Mouse (Mus musculus) stomach, embryonic 16.5 days (tissue): ENCODE data around the gene Acox2. TPM values are rescaled to one million over a fixed set of nuclear protein-coding genes. Genes with fewer than 3 reads are reported as not detected.
A peak's percentile ranks its signal among the peaks of the same experiment; 100 is the strongest.

Source experiments
- ATAC-seq: fragments of 200-750 bp; cut with Nextera tagmentation; 2 replicates; pipeline ENCODE4 v1.8.0; 2017; ENCODE audit warnings: moderate number of reproducible peaks, moderate TSS enrichment; ENCODE audit not compliant: insufficient read depth, low FRiP score
- H3K27ac ChIP-seq: fragments of 300-500 bp; sonication (generic); 2 replicates; pipeline ENCODE4 v1.5.1; 2014; ENCODE audit warnings: low read length
- H3K27me3 ChIP-seq: fragments of 300-500 bp; sonication (generic); 2 replicates; pipeline ENCODE4 v1.6.1; 2014; ENCODE audit warnings: low read length, control low read depth, mixed read lengths; ENCODE audit not compliant: control insufficient read depth, insufficient read depth
- H3K36me3 ChIP-seq: fragments of 300-500 bp; sonication (generic); 2 replicates; pipeline ENCODE4 v1.6.1; 2014; ENCODE audit warnings: low read length; ENCODE audit not compliant: control insufficient read depth, insufficient read depth
- H3K4me1 ChIP-seq: fragments of 300-500 bp; sonication (generic); 2 replicates; pipeline ENCODE4 v1.6.1; 2014; ENCODE audit warnings: low read length, control low read depth, mixed read lengths; ENCODE audit not compliant: control insufficient read depth, insufficient read depth
- H3K4me2 ChIP-seq: fragments of 300-500 bp; sonication (generic); 2 replicates; pipeline ENCODE4 v1.6.1; 2014; ENCODE audit warnings: low read depth, low read length, mixed read lengths
- H3K4me3 ChIP-seq: fragments of 300-500 bp; sonication (generic); replicated peaks from 2 replicates; pipeline ENCODE4 v1.5.1; 2014; ENCODE audit warnings: mild to moderate bottlenecking, low read length
- H3K9ac ChIP-seq: fragments of 300-500 bp; sonication (generic); 2 replicates; pipeline ENCODE4 v1.6.1; 2014; ENCODE audit warnings: low read length
- H3K9me3 ChIP-seq: fragments of 300-500 bp; sonication (generic); replicated peaks from 2 replicates; pipeline ENCODE4 v1.6.1; 2016; ENCODE audit warnings: low read length, control low read depth; ENCODE audit not compliant: control insufficient read depth
- WGBS: fragments of 180-500 bp; shearing (Covaris S2); extraction: QIAGEN DNeasy Blood & Tissue Kit; methylation state at CpG from one replicate; pipeline ENCODE4 v1.1.7; 2014; 5-methylcytosine and 5-hydroxymethylcytosine counted together
- polyA plus RNA-seq: library from polyadenylated mRNA; unstranded; fragments of >200 nt; fragmentation: Nextera tagmentation; extraction: Ambion mirVana; gene quantifications from 2 replicates; pipeline ENCODE4 v1.2.1, GENCODE M21; 2015

Acox2 gene
- polyA plus RNA-seq, 1 experiment from 2014 or later = 2.2 TPM

DNA sequence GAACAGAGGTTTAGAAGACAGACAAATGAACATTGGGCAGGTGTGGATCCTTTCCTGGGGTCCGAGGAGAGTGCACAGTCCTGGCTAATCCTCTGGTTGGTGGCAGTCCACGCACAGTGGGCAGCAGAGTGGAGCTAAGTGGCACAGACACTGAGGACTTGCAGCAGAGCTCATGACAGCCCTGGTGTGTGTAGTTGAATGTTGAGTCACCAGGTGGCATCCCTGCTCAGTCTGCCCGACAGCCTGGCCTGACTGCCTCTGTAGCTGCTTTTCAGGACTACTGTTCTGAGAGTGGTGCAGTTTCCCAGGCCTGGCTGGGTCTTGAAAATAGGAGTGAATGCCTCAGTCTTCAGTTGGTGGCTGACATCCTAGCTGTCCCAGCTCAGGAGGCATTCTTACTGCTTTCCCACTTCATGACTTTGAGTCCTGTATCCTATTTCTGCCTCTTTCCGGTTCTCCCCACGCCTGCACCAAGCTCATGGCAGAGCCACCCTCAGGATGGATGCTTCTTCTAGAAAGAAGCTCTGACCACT lies 16.7 kb downstream of the Acox2 start:
- H3K9ac ChIP-seq = no peak overlapping the region
- no peak overlapping the region for H3K27ac ChIP-seq

DNA sequence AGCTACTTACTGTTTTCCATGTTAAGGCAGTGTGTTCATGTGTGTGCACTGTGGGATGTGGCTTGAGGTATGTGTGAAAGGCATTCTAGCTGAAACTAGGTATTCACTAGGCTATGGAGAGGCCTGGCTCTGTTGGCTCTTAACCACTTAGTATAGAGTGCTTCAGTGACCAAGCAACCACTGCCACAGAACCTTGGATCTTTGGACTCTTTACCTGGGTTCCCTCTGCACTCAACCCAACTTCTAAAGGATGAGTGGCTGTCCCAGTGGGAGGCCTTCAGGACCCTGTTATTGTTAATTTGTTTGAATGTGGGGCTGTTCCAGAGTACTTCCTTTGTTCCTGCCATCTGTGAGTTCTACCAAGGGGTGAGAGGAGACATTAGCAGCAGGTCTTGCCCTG lies 17.3 kb downstream of the Acox2 start:
- Histone ChIP-seq H3K36me3 (no peaks in the 10 kb centered on the region), H3K4me1 (0 out of 2 replicates have a peak, but pooled peaks cover 4% of the 10 kb centered on the region), H3K9ac (no peak overlapping the region), H3K9me3 (no peaks in the 10 kb centered on the region), H3K27me3 (no peaks in the 10 kb centered on the region), H3K4me3 (no peak overlapping the region), H3K4me2 (no peak overlapping the region), H3K27ac (no peak overlapping the region)
- ATAC-seq = no peak

More for the DNA sequence above, 16.7 kb downstream of the Acox2 start:
- 0 out of 2 replicates have a peak, but pooled peaks cover 4% of the 10 kb centered on the region for H3K4me1 ChIP-seq
- 60% methylated on average over 5 of the region's 5 CpGs for WGBS
- no peaks in the 10 kb centered on the region for H3K36me3 ChIP-seq
- no peaks in the 10 kb centered on the region for H3K9me3 ChIP-seq
- no peak overlapping the region for H3K4me3 ChIP-seq
- no peaks in the 10 kb centered on the region for H3K27me3 ChIP-seq
- peak; percentile 76; the same call in 1 of the 2 replicates for ATAC-seq
- no peak overlapping the region for H3K4me2 ChIP-seq

DNA sequence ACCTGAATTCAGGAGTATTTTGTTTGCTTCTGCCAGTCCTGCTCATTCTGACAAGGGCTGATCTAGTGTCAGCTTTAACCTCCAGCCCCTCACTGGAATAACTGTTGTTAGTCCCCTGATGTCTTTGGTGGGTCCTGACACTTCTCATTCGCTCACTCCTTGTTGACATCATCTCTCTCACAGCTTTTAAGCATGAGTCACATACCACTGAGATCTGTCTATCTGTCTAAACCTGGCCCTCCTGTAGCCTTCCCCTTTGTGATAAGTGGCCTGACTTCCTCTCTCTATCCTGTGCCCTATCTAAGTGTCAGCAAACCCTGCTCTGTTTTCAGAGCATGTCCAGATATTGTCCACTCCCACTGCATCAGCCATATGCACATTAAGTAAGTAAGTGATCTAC lies 25.9 kb downstream of the Acox2 start:
- Histone ChIP-seq H3K9ac (no peak overlapping the region), H3K27ac (no peak overlapping the region), H3K4me3 (no peak overlapping the region), H3K4me2 (no peak overlapping the region), H3K36me3 (no peaks in the 10 kb centered on the region), H3K9me3 (no peaks in the 10 kb centered on the region), H3K27me3 (no peaks in the 10 kb centered on the region), H3K4me1 (no peaks in the 10 kb centered on the region)
- no peak for ATAC-seq
- 47% methylated on average over 1 of the region's 1 CpGs for WGBS

DNA sequence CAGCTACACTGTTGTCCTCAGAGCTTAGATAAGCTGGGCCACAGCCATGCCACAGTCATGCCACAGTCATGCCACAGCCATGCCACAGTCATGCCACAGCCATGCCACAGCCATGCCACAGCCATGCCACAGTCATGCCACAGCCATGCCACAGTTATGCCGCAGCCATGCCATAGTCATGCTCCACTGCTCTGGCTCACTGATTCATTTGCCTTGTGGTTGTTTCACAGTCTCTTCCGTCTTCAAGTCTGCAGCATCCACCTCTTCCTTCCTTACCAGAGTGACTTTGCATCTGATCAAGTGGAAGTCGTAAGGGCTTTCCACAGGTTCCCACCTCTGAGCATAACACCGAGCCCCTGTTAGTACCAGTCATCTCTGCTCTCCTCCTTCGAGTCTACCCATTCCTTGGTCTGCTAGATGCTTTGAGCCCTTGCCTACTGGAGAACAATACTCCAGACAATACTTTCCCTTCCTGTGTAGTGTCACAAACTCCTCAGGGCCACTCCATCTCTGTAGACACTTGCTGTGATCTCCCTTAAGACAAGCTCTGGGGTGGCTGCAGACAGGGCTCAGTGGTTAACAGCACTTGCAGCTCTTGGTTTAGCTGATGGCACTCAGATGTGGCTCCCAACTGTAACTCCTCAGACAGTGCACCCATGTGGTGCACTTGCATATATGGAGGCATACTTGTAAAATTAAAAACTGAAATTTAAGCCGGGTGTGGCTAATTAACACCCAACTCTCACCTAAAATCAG lies 26.8 kb downstream of the Acox2 start:
- Histone ChIP-seq H3K4me2 (no peak overlapping the region), H3K27ac (no peak overlapping the region), H3K27me3 (no peaks in the 10 kb centered on the region), H3K36me3 (no peaks in the 10 kb centered on the region), H3K9me3 (no peaks in the 10 kb centered on the region), H3K4me1 (no peaks in the 10 kb centered on the region), H3K9ac (no peak overlapping the region), H3K4me3 (no peak overlapping the region)
- ATAC-seq = no peak
- WGBS = 83% methylated on average over 6 of the region's 6 CpGs

- no peak overlapping the region for H3K27ac ChIP-seq
- no peaks in the 10 kb centered on the region for H3K9me3 ChIP-seq
- no peak overlapping the region for H3K4me3 ChIP-seq
- no peak overlapping the region for H3K9ac ChIP-seq
- H3K36me3 ChIP-seq = no peaks in the 10 kb centered on the region
- no peaks in the 10 kb centered on the region for H3K27me3 ChIP-seq
- no peak for ATAC-seq
- no peak overlapping the region for H3K4me2 ChIP-seq
- 77% methylated on average over 9 of the region's 9 CpGs for WGBS
- no peaks in the 10 kb centered on the region for H3K4me1 ChIP-seq
Observed at GRCm38 (mm10) chr14:8229367-8230019, 29.7 kb downstream of the Acox2 start.

DNA sequence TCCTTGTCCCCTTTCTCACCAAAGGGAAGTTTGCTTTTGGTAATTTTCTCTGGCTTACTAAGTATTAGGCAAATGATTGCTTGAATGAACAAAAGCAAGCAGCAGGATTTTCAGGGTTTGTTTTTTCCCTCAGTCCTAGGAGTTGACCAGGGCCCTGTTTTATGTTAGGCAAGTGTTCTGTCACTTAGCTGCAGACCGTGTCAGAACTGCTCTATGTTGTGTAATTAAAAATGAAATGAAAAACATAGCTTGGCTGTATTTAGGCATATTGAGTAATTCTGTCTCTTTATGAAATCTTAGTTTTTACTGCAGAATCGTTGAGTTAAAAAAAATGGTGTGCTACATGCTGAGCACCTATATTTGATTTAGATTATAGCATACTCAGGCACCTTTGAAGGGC lies 34.3 kb downstream of the Acox2 start:
- Histone ChIP-seq H3K36me3 (peaks cover 10% of the 10 kb centered on the region), H3K27me3 (no peaks in the 10 kb centered on the region), H3K9me3 (no peaks in the 10 kb centered on the region), H3K4me2 (no peak overlapping the region), H3K9ac (no peak overlapping the region), H3K4me3 (no peak overlapping the region), H3K27ac (no peak overlapping the region), H3K4me1 (no peaks in the 10 kb centered on the region)
- ATAC-seq = no peak
- WGBS = 69% methylated on average over 2 of the region's 2 CpGs

GRCm38 (mm10) chr14:8223506-8224293 lies 35.5 kb downstream of the Acox2 start:
- H3K36me3 ChIP-seq = peaks cover 10% of the 10 kb centered on the region
- H3K9me3 ChIP-seq = no peaks in the 10 kb centered on the region
- no peak for ATAC-seq

DNA sequence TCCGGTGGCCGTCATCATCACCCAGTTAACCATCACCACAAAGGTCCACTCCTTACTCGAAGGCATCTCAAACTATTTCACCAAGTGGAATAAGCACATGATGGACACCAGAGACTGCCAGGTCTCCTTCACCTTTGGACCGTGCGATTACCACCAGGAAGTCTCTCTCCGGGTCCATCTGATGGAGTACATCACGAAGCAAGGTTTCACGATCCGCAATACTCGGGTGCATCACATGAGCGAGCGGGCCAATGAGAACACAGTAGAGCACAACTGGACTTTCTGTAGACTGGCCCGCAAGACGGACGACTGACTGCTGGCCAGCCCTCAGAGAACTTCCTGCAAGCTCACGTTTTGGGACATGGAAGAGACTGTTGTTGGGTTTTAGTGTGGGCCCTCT lies 36.6 kb downstream of the Acox2 start:
- H3K27ac ChIP-seq = no peak overlapping the region
- H3K9ac ChIP-seq = no peak overlapping the region
- no peak for ATAC-seq
- no peaks in the 10 kb centered on the region; the same call in 1 of the 2 replicates for H3K4me1 ChIP-seq
- H3K4me2 ChIP-seq = no peak overlapping the region
- peaks cover 10% of the 10 kb centered on the region for H3K36me3 ChIP-seq
- no peaks in the 10 kb centered on the region for H3K9me3 ChIP-seq
- WGBS = 95% methylated on average over 16 of the region's 16 CpGs
- no peak overlapping the region for H3K4me3 ChIP-seq
- no peaks in the 10 kb centered on the region for H3K27me3 ChIP-seq

More at GRCm38 (mm10) chr14:8223506-8224293, 35.5 kb downstream of the Acox2 start:
- 78% methylated on average over 10 of the region's 10 CpGs for WGBS
- no peak overlapping the region for H3K4me2 ChIP-seq
- no peak overlapping the region for H3K27ac ChIP-seq
- H3K27me3 ChIP-seq = no peaks in the 10 kb centered on the region
- H3K9ac ChIP-seq = no peak overlapping the region
- no peaks in the 10 kb centered on the region for H3K4me1 ChIP-seq
- no peak overlapping the region for H3K4me3 ChIP-seq

GRCm38 (mm10) chr14:8220912-8221311 lies 38.2 kb downstream of the Acox2 start:
- no peaks in the 10 kb centered on the region for H3K9me3 ChIP-seq
- H3K4me1 ChIP-seq = peaks cover 6% of the 10 kb centered on the region
- no peak overlapping the region for H3K4me2 ChIP-seq
- H3K4me3 ChIP-seq = no peak overlapping the region
- 86% methylated on average over 2 of the region's 2 CpGs for WGBS
- H3K36me3 ChIP-seq = peaks cover 10% of the 10 kb centered on the region
- no peak overlapping the region for H3K27ac ChIP-seq
- ATAC-seq = no peak
- no peak overlapping the region for H3K9ac ChIP-seq
- no peaks in the 10 kb centered on the region for H3K27me3 ChIP-seq
